Mouse (Mus musculus) spleen, postnatal 4 days (tissue): ENCODE measurements around the gene Erbb4.

Experiments used
- DNase-seq, 2 experiments: peaks; one replicate each; pipeline ENCODE4 v3.0.0; 2022; ENCODE audit warnings: low spot score in 2 of 2

Erbb4 gene

DNA sequence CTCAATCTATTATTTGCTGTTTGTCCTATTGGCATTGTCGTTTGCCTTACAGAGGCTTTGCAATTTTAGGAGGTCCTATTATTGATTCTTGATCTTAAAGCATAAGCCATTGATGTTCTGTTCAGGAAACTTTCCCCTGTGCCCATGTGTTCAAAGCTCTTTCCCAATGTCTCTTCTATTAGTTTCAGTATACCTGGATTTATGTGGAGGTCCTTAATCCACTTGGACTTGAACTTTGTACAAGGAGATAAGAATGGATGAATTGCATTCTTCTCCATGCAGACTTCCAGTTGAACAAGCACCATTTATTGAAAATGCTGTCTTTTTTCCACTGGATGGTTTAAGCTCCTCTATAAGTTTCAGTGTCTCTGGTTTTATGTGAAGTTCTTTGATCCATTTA lies 536.9 kb downstream of the Erbb4 start:
- DNase-seq, result no peak

DNA sequence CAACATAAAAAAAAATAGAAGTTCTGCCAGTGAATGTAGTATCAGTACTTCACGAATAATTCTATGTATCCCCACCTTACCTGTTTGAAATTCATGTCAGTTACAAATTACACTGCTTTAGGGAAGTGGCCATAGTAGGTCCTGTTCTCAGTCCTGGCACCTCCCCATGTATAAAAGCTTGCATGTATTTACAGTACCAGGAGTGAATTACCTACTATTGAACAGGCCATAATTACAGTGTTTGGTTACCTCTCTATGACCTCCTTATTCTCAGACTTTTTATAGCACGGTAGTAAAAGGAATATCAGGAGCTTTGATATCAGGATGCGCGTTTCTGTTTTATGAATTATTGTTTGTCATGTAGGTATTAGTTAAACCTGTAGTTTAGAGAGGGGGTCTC lies 564.9 kb downstream of the Erbb4 start:
- DNase-seq, result no peak

DNA sequence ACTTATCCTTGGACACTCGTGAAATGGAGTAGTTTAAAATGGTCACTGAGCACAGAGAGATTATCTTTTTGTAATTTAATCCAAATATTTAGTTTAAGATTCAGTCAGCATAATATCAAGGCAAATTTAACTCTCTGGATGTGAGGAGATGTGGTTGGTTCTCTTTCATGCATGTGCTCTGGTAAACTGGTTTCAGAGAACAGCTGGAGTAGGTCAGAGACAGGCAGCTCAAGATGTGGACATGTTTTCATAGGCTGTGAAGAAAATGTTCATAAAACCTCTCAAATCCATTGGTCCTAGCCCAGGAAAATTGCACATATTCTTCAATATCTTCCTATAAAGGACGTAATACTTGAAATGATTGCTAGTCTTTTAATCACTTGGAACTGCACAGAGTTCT lies 590.0 kb downstream of the Erbb4 start:
- DNase-seq, result no peak

DNA sequence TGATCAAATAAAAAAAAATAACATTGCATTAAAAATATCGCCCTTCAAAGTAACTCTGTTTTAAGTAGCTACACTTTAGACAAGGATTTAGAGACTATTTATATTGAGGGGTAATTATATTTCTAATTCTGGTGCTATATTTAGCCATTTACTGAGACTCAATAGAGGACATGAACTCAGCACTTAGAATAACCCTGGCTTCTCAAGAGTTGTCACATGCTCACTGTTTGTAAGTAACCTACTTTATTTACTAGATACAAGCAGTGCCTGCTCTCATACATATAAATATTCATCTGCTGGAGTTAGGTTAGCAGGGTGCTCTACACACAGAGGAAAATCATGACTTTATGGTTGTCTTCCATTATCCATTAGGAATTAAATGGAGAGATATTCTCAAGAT lies 604.0 kb downstream of the Erbb4 start:
- DNase-seq, result no peak

DNA sequence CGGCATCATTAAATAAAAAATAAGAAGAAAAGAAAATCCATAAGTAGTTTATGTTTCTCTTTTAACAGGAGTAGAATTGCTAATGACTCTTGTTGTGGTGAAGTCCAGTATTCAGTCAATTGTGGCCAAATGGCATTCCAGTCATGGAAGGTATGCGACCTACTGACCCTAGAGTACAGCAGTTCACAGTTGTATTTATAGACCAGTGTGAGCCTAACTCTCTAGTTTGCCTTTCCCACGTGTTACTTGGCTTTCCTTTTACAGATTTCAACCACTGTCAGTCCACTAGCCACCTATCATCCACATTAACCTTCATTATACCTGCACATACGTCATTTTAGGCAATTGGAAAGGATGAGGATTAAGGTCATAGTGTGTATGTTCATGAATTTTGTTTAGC lies 606.3 kb downstream of the Erbb4 start:
- no peak for DNase-seq

DNA sequence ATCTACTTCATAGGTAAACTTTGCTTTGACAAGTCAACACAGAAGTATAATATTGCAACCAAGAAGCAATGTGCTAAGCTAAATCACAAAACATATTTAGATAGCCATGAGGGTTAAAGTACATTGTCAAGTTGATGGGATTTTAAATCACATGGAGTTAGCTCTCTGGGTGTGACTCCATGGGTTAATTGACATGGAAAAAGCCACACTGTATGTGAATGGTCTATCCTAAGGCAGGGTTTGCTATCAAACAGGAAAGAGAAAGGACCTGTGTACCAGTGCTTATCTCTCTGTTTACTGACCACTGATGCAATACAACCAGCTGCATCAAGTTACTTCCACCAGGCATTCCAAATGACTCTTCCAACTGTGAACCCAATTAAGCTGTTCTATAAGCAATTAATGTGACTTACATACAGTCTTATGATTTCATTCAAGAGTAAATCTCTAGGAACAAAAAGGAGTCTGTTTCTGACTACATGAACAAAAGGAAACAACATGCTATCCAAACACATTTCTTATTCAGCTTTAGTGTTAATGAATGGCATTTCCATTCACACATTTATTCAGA lies 641.4 kb downstream of the Erbb4 start:
- no peak for DNase-seq

DNA sequence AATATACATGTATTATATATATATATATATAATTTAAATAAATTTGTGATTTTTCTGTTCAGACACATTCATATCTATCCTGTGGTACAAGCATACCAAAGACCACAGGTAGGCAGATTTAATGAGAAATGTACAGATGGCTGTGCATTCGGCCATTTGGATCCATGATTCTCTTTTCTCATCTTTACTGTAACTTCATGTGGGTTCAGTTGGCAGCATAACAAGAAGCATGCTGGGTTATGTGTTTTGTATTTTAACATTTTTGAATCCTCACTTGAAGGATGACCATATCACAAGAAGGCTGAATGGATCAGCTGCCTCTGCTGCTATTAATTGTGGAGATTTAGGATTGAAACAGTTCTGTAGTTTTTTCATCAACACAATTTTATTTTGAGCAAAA lies 656.6 kb downstream of the Erbb4 start:
- no peak for DNase-seq

DNA sequence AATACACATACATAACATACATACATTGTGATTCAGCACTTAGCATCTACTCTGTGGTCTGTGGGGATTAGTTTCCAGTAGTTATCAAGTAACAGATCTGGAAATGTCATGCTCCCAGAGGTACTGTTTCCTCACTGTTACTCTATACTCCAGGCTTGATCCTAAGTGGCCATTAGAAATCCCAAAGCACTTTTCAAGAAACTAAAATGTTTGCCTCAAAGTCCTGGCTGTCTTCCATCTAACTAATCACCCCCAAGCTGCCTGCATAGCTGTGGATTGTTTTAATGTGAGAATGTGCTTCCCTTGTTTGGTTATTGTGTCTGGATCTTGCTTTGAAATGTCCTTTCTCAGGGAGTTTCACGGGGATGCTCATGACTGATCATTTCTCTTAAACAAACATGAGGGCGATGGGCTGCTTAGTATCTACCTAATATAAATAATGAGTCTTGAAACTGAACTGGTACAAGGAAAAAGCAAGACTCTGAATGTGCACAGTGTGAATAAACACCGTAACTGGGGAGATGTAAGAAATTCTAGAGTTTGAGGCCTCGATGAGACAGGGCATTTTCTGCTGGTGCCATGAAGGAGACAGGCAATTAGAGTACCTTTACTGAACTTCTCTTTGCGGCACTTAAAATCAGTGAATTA lies 683.4 kb downstream of the Erbb4 start:
- DNase-seq, result no peak

DNA sequence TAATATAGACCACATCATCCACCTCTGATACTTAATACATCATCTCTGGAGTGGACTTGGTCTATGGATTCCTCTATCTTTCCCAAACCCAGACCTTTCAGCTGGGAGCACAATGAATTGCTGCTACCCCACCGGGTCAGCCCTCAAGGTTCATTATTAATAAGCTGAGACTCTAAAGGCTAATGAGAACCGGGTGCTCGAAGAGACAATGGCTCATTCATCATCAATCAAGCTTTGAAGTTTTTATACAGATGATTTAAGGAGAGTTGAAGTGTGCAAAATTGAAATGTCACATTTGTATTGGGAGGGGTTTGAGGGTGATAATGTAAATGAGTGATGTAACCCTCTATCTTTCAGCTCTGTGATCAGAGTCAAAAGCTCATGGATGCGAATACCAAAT lies 706.7 kb downstream of the Erbb4 start:
- no peak for DNase-seq

DNA sequence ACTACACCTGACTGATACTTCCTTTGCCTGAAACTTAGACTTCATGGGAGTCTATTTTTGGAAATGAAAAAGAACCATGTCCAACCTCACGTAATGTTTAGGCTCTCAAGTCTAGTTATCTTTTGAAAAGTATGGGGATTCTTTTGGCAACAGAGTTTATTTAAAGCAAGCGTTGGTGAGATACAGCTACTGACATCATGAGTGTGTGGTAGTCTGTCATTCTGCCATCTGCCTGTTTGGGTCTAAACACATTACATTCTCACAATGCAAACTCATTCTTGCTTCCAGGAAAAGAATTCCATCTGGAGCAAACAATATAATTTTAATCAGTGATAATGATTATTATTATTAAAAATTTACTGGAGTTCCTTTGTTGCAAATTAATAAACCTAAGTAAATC lies 736.3 kb downstream of the Erbb4 start:
- no peak for DNase-seq

DNA sequence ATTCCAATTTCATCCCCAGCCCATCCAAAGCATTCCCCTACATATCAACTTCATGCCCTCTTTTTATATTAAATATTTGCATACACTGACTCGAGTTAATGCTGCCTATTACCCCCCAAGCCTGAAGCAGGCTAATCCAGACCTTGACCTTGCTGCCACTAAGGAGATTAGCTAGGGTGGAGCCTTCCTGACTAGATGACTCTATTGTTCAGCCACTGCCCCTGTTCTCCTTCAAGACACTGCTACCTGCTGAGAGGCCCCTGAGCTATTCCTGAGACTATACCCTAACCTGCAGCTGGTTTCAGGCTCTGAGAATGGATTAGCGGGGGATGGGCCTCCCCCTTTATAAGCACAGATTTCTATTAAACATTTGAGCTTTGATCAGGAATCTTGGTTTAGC lies 774.1 kb downstream of the Erbb4 start:
- no peak for DNase-seq

DNA sequence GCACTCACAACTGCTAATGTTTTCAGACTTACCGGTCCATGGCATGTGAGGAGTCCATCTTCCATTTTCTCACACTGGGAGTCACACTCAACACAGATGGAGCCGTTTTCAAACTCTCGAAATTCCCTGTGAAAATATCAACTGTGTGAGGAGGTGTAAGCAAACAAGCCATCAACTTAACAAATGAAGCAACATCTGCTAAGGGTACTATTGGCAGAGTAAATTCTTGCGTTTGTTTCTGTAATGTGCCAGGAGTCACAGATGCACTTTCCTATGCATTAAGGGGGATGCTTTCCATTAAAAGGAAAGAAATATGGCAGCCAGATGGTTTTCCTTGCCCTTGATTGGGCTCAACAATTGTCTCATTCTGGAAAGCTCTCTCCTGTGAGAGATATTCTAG lies 802.0 kb downstream of the Erbb4 start:
- no peak for DNase-seq

DNA sequence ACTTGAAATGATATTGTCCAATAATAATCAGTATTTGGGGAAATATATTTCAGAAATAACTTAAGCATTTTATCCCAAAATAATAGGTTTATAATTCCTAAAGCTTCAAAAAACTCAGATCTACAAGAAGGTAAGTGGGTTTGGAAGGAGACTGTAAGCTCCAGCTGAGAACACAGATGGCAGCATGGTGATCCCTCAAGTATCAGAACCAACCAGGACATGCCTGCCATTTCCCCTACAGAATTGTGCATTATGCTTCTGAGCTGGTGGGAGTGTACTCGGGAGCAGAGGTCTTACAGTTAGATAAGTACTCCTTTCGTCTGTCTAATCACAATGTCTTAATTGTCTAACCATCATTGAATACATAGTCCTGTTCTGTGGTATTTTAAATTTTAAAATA lies 823.4 kb downstream of the Erbb4 start:
- no peak for DNase-seq

DNA sequence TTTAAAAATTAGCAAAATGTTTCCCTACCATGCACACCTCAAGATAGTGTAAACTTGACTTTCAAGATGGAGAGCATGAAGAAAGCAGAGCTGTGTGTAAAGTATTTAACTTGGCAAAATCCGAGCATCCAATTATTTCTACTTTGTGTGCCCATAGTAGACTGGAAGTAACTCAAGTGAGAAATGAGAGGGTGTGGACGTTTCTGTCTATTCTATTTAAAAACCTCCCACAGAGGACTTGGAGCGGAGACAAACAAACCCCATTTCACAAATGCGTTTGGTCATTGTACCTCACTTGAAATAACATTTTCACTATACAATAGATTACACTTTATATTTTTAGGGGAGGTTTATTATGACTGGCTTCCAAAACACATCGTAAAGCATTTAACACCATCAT lies 832.0 kb downstream of the Erbb4 start:
- DNase-seq, result no peak

DNA sequence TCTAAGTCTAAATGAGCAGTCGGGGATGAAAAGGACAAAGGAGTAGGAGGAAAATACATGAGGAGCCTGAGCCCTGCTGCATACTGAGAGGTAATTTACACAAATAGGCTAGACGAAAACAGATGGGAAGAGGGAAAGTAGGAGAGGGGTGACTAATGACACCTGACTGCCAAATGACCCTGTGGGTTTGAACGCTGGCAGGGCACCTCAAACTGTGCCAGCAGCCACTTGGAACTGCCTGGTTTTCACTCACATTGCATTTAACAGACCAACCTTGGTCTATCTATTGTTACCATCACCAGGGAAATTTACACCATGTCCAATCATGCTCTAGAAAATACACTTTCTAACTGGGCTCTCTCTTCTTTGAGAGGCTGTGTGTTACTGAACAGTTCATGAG lies 929.3 kb downstream of the Erbb4 start:
- DNase-seq, result no peak

DNA sequence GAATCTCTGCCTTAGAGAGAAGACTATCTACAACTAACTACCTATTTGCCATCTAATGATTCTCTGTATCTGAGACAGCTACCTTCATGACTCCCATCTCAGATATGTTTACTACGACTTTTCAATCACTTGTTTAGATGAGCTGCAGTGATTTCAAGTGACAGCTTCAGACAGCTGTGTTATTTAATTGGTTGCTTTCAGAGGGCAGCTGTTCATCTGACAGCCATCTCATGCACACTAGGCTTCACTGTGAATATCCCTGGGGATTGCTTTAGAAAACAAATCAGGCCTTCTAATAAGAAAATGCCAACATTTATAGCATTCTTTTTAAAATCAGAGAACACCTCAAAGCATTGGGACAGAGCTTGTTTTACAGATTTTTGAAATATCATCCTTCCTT lies 952.6 kb downstream of the Erbb4 start:
- no peak for DNase-seq

DNA sequence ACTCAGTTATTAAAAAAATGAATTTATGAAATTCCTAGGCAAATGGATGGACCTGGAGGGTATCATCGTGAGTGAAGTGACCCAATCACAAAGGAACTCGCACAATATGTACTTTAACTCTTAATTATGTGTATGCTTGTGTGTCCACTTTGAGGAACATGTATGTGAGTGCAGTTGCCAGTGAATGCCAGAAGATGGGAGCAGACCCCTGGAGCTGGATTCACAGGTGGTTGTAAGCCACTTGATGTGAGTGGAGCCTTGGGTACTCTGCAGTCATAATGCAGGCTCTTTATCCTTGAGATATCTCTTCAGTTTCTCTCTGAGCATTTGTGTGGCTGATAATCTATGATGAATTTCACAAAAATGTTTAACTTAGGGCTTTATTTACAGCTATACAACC lies 957.3 kb downstream of the Erbb4 start:
- no peak for DNase-seq

DNA sequence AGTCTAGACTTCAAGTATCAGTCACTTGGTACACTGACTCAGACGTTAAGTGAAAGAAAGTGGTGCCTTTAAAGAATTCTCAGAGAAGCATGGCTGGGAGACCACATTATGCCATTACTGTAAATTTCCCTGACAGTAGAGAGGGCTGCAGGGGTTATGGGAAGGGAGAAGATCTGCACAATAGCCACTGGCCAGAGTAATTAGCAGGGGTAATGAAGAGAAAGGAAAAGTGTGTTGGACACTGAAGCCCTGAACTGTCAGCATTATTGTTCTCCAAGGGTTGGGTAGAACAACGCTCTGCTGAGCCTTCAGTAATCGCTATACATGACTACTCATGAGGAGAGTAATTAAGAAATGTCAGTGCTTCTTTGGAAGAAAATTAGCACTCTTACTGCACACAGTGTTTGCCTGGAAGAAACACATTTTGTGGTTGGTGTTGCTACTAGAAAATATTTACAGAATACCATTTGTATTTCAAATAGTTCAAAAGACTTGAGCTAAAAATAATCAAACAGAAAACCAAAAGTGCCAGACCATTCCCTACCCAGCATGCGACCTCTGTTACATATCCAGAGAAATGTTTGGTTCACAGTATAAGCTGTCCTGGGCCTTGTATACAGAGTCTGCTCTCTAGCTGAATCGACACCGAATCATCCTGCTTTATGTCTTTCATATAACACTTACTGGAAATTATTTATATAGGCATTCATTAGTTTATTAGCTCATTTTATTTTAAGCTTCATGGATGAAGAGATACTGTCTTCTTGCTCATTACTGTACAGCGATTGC lies 965.1 kb downstream of the Erbb4 start:
- no peak for DNase-seq

DNA sequence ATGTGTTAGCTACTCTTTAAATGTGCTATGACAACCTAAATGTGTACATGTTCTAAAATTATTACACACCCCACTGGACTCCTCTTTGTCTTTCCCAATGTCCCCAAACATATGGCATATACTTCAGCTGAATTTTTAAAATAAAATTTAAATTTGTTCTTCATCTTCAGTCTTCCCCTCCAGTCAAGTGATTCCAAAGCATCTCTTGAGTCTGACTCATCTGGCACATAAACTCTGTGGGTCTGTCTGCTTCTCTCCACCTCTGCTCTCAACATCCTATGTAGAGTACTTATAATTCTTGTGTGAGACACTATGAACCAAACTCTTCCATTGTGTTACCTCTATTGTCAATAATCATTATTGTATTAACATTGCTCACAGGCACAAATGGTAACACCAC lies 972.9 kb downstream of the Erbb4 start:
- no peak for DNase-seq

DNA sequence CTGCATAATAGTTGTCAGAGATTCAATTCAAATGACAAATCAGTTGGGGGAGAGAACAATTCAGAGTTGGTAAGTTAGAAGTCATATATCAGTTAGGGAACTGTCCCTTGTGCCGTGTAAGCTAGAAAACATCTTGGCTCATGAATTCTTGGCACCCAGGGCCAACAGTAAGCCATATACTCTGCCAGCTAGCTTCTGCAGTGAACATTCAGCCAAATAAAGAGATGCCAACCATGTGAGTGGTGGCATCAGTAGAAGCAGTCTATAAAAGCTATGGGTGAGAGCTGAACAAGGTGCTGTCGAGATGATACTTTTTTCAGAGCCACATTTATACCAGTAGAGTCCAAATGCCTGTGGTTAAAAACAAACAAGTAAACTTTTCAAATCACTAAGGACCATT lies 973.4 kb downstream of the Erbb4 start:
- DNase-seq, result no peak

DNA sequence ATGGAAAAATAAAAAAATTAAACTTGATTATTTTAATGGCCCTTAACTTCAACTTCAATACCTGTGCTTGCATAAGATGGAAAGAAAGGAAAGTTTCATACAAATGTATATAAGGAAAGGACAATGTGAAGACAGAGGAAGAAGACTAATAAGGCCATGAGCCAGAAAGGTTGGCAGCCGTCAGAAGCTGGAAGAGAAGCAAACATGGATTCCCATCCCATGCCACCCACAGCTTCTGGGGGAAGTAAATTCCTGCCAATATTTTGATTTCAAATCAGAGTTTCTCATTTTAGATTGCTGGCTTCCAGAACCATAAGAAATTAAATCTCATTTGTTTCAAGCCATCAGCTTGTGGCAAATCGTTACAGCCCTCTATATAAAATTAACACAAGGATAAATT lies 984.3 kb downstream of the Erbb4 start:
- DNase-seq, result no peak

DNA sequence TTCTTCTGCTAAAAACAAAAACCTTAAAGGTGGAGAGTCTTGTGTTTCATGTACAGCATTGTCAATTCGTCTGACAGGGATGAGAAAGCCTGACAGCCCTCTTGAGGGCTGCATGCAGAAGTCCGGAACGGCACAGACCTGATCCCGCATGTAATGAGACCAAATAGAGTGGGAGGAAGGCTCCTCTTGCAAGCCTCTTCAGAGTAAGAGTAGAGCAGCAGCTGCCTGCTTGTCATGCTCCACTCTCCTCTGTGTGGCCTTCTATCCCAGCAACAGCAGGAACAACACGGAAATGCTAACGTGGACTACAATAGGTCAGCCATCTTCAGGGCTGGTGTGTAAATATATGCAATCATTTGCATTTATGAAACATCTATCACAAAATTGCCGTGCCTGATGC lies 987.5 kb downstream of the Erbb4 start:
- no peak for DNase-seq

DNA sequence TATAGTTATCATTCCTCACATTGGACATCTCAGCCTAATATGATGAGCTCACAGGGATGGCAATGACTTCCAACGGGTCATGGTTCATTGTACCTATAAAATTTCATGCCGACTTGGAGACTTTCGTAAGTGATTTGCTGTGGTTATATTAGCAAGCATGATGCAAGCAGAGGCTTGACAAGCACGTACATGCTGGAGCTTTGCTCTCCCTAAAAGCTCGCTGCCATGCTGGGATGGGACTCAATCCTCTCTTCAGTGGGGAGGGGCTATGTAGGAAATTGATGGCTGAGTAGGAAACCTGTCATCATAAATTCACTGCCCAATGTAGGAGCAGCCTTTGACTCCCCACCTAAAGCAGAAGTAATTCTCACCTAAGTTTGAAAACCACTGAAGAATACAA lies 992.1 kb downstream of the Erbb4 start:
- DNase-seq, result no peak

DNA sequence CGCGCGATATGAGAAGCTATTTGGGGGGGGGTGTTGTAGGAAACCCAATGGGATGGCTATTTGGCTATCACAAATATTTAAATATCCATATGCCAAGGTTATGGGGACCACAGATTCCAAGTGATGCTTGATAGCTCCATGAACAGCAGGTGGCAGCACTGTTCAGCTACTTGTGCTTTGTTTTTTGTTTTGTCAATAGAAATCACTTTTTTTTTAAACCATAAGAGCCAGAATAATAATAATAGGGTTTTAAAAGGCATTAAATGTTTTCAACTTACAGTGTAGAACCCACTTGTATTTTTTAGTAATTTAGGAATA lies 1001.4 kb downstream of the Erbb4 start:
- no peak for DNase-seq
